Mouse (Mus musculus) liver, postnatal 0 days (tissue): Measurements from ENCODE around the gene 9930021J03Rik. TPM values are rescaled to one million over a fixed set of nuclear protein-coding genes. Genes with fewer than 3 reads are reported as not detected.

Source experiments
- ATAC-seq: fragments of 200-750 bp; cut with Nextera tagmentation; 2 replicates; pipeline ENCODE4 v1.8.0; 2017; ENCODE audit warnings: mild to moderate bottlenecking, moderate library complexity
- DNase-seq: peaks from one replicate; pipeline ENCODE4 v3.0.0-alpha.2; 2016
- H3K27ac ChIP-seq: fragments of 300-500 bp; sonication (generic); 2 replicates; pipeline ENCODE4 v1.5.1; 2014; ENCODE audit warnings: antibody characterized with exemption, moderate library complexity, mild to moderate bottlenecking, low read depth
- H3K27me3 ChIP-seq: fragments of 300-500 bp; sonication (generic); 2 replicates; pipeline ENCODE4 v1.6.1; 2014; ENCODE audit warnings: low read length, control low read depth, mixed read lengths; ENCODE audit not compliant: insufficient read depth
- H3K36me3 ChIP-seq: fragments of 300-500 bp; sonication (generic); replicated peaks from 2 replicates; pipeline ENCODE4 v1.6.1; 2014; ENCODE audit warnings: mild to moderate bottlenecking, control low read depth, low read length, moderate library complexity, mixed read lengths; ENCODE audit not compliant: insufficient read depth
- H3K4me1 ChIP-seq: fragments of 300-500 bp; sonication (generic); 2 replicates; pipeline ENCODE4 v1.6.1; 2014; ENCODE audit warnings: antibody characterized with exemption, mild to moderate bottlenecking, control low read depth; ENCODE audit not compliant: insufficient read depth
- H3K4me2 ChIP-seq: fragments of 300-500 bp; sonication (generic); 2 replicates; pipeline ENCODE4 v1.6.1; 2014; ENCODE audit warnings: low read depth, mild to moderate bottlenecking, low read length, moderate library complexity, mixed read lengths
- H3K4me3 ChIP-seq: fragments of 300-500 bp; sonication (generic); 2 replicates; pipeline ENCODE4 v1.5.1; 2014; ENCODE audit warnings: low read depth, low read length
- H3K9ac ChIP-seq: fragments of 300-500 bp; sonication (generic); replicated peaks from 2 replicates; pipeline ENCODE4 v1.6.1; 2014; ENCODE audit warnings: mild to moderate bottlenecking, moderate library complexity
- H3K9me3 ChIP-seq: fragments of 300-500 bp; sonication (generic); 2 replicates; pipeline ENCODE4 v1.6.1; 2016; ENCODE audit warnings: mild to moderate bottlenecking, control low read depth, low read length, mixed read lengths
- CTCF ChIP-seq: sonication (generic); IDR thresholded peaks from 2 replicates; pipeline ENCODE4 v1.5.1; 2016; ENCODE audit warnings: antibody characterized with exemption, low read depth
- EP300 ChIP-seq: IDR thresholded peaks from 2 replicates; pipeline ENCODE4 v1.6.1; 2016; ENCODE audit warnings: antibody characterized with exemption, low read depth, mild to moderate bottlenecking
- WGBS: fragments of 180-500 bp; shearing (Covaris S2); extraction: QIAGEN DNeasy Blood & Tissue Kit; methylation state at CpG from one replicate; pipeline ENCODE4 v1.1.7; 2014; ENCODE audit not compliant: insufficient replicate concordance; 5-methylcytosine and 5-hydroxymethylcytosine counted together
- polyA plus RNA-seq: library from polyadenylated mRNA; unstranded; fragments of >200 nt; fragmentation: Nextera tagmentation; extraction: Ambion mirVana; gene quantifications from 2 replicates; pipeline ENCODE4 v1.2.1, GENCODE M21; 2015

Gene 9930021J03Rik
- polyA plus RNA-seq, 1 experiment from 2014 or later: 1.4 TPM

DNA sequence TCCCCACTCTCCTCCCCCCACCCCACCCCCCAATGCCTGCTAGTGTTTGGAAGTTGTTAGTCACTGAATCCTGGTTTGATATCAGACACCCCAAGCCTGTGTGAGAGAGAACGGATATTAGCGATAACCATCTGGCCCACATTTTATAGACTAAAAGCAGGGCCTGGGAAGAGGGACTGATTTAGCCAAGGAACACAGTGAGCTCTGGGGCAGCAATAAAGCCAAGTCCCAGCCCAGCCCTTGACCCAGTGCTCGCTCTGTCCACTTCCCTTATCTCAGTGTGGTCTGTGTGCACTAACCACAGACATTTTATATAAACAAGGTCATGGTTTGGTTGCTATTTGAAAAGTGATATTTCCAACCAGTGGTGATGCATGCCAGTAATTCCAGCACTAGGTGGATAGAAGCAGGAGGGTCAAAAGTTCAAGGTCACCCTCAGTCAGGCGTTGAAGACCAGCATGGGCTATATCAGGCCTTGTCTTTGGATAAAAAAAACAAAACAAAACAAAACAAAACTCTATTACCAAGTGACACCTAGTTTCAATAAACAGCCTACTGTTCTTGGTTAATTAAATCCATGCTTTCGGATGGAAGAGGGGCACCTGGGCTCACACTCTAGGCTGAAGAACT lies 138.7 kb downstream of the 9930021J03Rik start:
- ATAC-seq (peak; percentile 49; the same call in 1 of the 2 replicates), DNase-seq (no peak)
- Histone ChIP-seq H3K9me3 (no peaks in the 10 kb centered on the region), H3K27me3 (no peaks in the 10 kb centered on the region), H3K36me3 (no peaks in the 10 kb centered on the region), H3K9ac (no peak overlapping the region), H3K4me1 (peaks cover 11% of the 10 kb centered on the region; the same call in 1 of the 2 replicates), H3K4me2 (no peak overlapping the region), H3K27ac (no peak overlapping the region), H3K4me3 (no peak overlapping the region)
- WGBS: 55% methylated on average over 5 of the region's 5 CpGs
- TF ChIP-seq CTCF: no peak
- TF ChIP-seq EP300: no peak

- H3K36me3 ChIP-seq: no peaks in the 10 kb centered on the region
- no peak overlapping the region for H3K4me3 ChIP-seq
- H3K4me1 ChIP-seq: peaks cover 11% of the 10 kb centered on the region; the same call in 1 of the 2 replicates
- no peak overlapping the region for H3K27ac ChIP-seq
- no peak overlapping the region for H3K9ac ChIP-seq
- ATAC-seq (no peak), DNase-seq (no peak)
- no peaks in the 10 kb centered on the region for H3K9me3 ChIP-seq
- no peaks in the 10 kb centered on the region for H3K27me3 ChIP-seq
- TF ChIP-seq CTCF: no peak
- no peak for TF ChIP-seq EP300
- WGBS: 72% methylated on average over 4 of the region's 4 CpGs
- no peak overlapping the region for H3K4me2 ChIP-seq
These were observed 139.6 kb downstream of the 9930021J03Rik start for GRCm38 (mm10) chr19:29666164-29666563.

DNA sequence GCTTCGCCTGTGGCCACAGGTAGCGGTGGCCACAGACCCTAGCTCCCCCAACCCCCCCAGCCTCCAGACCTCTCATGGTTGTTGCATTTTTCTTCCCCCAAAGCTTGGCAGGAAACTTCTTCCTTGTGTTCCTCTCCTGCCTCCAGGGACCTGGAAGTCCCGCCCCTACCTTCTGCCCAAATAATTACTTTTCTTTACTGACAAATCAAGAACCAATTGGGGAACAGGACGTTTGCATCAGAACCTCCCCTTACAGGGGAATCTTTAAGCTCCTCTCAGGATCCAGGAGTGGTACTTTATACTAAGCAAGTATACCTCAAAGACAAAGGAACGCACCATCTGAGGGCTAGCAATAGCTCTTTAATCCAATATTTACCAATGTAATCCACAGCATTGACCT lies 140.9 kb downstream of the 9930021J03Rik start:
- Histone ChIP-seq H3K4me1 (peaks cover 11% of the 10 kb centered on the region; the same call in 1 of the 2 replicates), H3K4me2 (no peak overlapping the region), H3K4me3 (no peak overlapping the region), H3K9ac (no peak overlapping the region), H3K27ac (no peak overlapping the region), H3K36me3 (no peaks in the 10 kb centered on the region), H3K27me3 (no peaks in the 10 kb centered on the region), H3K9me3 (no peaks in the 10 kb centered on the region)
- DNase-seq: no peak
- ATAC-seq: no peak
- TF ChIP-seq EP300 (no peak), CTCF (no peak)
- 69% methylated on average over 5 of the region's 5 CpGs for WGBS

Other genes starting within 250 kb of the 9930021J03Rik start
- 4.1 and 4.3 TPM in 2 replicates for gene Ermp1, start 157.6 kb downstream of the 9930021J03Rik start, polyA plus RNA-seq
- gene Mlana, start 108.2 kb downstream of the 9930021J03Rik start, polyA plus RNA-seq: not detected in 2 replicates
- gene Ranbp6, start 7.0 kb upstream of the 9930021J03Rik start, polyA plus RNA-seq: 3.8 and 3.9 TPM in 2 replicates
- 1.3 and 1.6 TPM in 2 replicates for gene Il33, start 119.1 kb upstream of the 9930021J03Rik start, polyA plus RNA-seq
- not detected in 2 replicates for gene Trpd52l3, start 197.8 kb upstream of the 9930021J03Rik start, polyA plus RNA-seq
- gene Uhrf2, start 224.5 kb upstream of the 9930021J03Rik start, polyA plus RNA-seq: 18.4 and 19.8 TPM in 2 replicates